Mouse (Mus musculus): Measurements from ENCODE around the gene Fzd4.

GRCm38 (mm10) chr7:89391281-89391680 lies 12.9 kb upstream of the Fzd4 start:
- TF ChIP-seq CTCF (IDR thresholded peaks at IDR 0.05; ENCODE audit: borderline replicate concordance, control insufficient read depth, extremely low read depth, insufficient read depth, low read length, poor library complexity) (no peak), POLR2A (IDR thresholded peaks at IDR 0.05; ENCODE audit: control insufficient read depth, extremely low read depth, insufficient read depth, low read length, poor library complexity) (no peak)

Data from thymus, adult 2 months (tissue).